Mouse (Mus musculus): ENCODE data around the gene Rab3b. TPM values are rescaled to one million over a fixed set of nuclear protein-coding genes. Genes with fewer than 3 reads are reported as not detected.

The Rab3b gene
- total RNA-seq, 2 experiments from 2014 or later: 0.34 to 0.73 TPM

Other genes starting within 250 kb of the Rab3b start
- gene 3110021N24Rik, start 159.4 kb upstream of the Rab3b start, total RNA-seq (2021): under 1 TPM; 0.20 to 0.49 TPM
- gene Zfyve9, start 98.3 kb upstream of the Rab3b start, total RNA-seq (2021): 10 to 100 TPM; 27.1 to 28.0 TPM
- 10 to 100 TPM; 76.4 to 78.0 TPM for gene Btf3l4, start 45.4 kb upstream of the Rab3b start, total RNA-seq (2021)
- gene Txndc12, start 44.5 kb upstream of the Rab3b start, total RNA-seq (2021): 10 to 100 TPM; 31.2 to 35.1 TPM
- gene Kti12, start 31.3 kb upstream of the Rab3b start, total RNA-seq (2021): 10 to 100 TPM; 20.9 to 23.0 TPM
- gene A730015C16Rik, start 30.4 kb upstream of the Rab3b start, total RNA-seq (2021): not detected
- gene Nrd1, start 121.6 kb downstream of the Rab3b start, total RNA-seq (2021): 100 to 1,000 TPM; 108 to 115 TPM